Mouse (Mus musculus) left cerebral cortex, adult 2 months (tissue): ENCODE measurements around the gene Efcab7. TPM values are rescaled to one million over a fixed set of nuclear protein-coding genes. Genes with fewer than 3 reads are reported as not detected.

Source experiments
- DNase-seq, 2 experiments: peaks; one replicate each; pipeline ENCODE4 v3.0.0; 2021 to 2022; ENCODE audit warnings: low spot score in 2 of 2, mixed read lengths in 1 of 2; ENCODE audit errors: extremely low spot score in 1 of 2
- H3K27ac ChIP-seq: fragments of 200-600 bp; 2 replicates; pipeline ENCODE4 v1.8.1; 2022
- H3K4me3 ChIP-seq: fragments of 200-600 bp; 2 replicates; pipeline ENCODE4 v1.8.1; 2022
- CTCF ChIP-seq: fragments of 200-600 bp; IDR thresholded peaks from 2 replicates; pipeline ENCODE4 v1.8.1; 2022; ENCODE audit warnings: antibody characterized with exemption, mild to moderate bottlenecking, moderate library complexity
- intact Hi-C: fragments of 180-260 bp; cut with DNase I; formaldehyde crosslinking; loops from one replicate; pipeline ENCODE4 v1.15.1; 2025
- long read RNA-seq, 2 experiments: library from polyadenylated mRNA; stranded (forward); transcript quantifications; one replicate each; pipeline ENCODE4 v2.0.0; 2021; ENCODE audit warnings: borderline mapping rate in 2 of 2
- total RNA-seq, 2 experiments: library from RNA; stranded (reverse); gene quantifications; 2 replicates each; pipeline ENCODE4 v1.2.3; 2021

The Efcab7 gene
- total RNA-seq = 1 to 10 TPM; 4.7 to 5.7 TPM
- long read RNA-seq, experiment 1, partial matches to known transcripts = 0 of 2 reads
- long read RNA-seq, experiment 1, other reads (novel, unspliced or antisense) = 2 of 2 reads
- long read RNA-seq, experiment 2 = 0 reads

GRCm38 (mm10) chr4:99829094-99830073, at the start of gene Efcab7:
TSS of gene Efcab7 (plus strand) at chr4:99829198.
- peak within 1 kb of the TSS; percentile 99 for H3K27ac ChIP-seq
- intact Hi-C loops = loop anchor here (1.0 kb wide), 1 partner anchor 100 kb away; the partner anchor contains the start of genes Itgb3bp and Pgm1
- no peak; the same call in 1 of the 2 replicates for TF ChIP-seq CTCF
- peak; percentile 84 to 87 for DNase-seq
- peak within 1 kb of the TSS; percentile 74 for H3K4me3 ChIP-seq

GRCm38 (mm10) chr4:99792365-99792764, 36.6 kb upstream of the Efcab7 start:
- intact Hi-C loops = no loop called here
- TF ChIP-seq CTCF = no peak
- Histone ChIP-seq H3K27ac (no peak overlapping the region), H3K4me3 (no peak overlapping the region)
- DNase-seq = no peak

- no peak overlapping the region for H3K27ac ChIP-seq
- TF ChIP-seq CTCF = no peak
- no peak overlapping the region for H3K4me3 ChIP-seq
- intact Hi-C loops = no loop called here
- no peak for DNase-seq
These were observed 12.1 kb upstream of the Efcab7 start for GRCm38 (mm10) chr4:99816697-99817460.

GRCm38 (mm10) chr4:99828337-99828736, 661 bp upstream of the Efcab7 start:
- TF ChIP-seq CTCF = no peak
- no peak for DNase-seq
- Histone ChIP-seq H3K4me3 (peak overlapping the region; percentile 74), H3K27ac (no peak overlapping the region)
- intact Hi-C loops = no loop called here

- DNase-seq = no peak
- Histone ChIP-seq H3K4me3 (peak overlapping the region; percentile 74), H3K27ac (peak overlapping the region; percentile 99)
- intact Hi-C loops = loop anchor here (1.0 kb wide), 1 partner anchor 101 kb away; the partner anchor contains the start of genes Itgb3bp and Pgm1
- TF ChIP-seq CTCF = no peak
These were observed 282 bp upstream of the Efcab7 start for GRCm38 (mm10) chr4:99828739-99829093.

GRCm38 (mm10) chr4:99881882-99882281, 52.9 kb downstream of the Efcab7 start:
- Histone ChIP-seq H3K4me3 (no peak overlapping the region), H3K27ac (no peak overlapping the region)
- DNase-seq = peak; percentile 15 to 17
- TF ChIP-seq CTCF = peak; percentile 84
- intact Hi-C loops = no loop called here

GRCm38 (mm10) chr4:99882405-99882804, 53.4 kb downstream of the Efcab7 start:
- Histone ChIP-seq H3K4me3 (no peak overlapping the region), H3K27ac (no peak overlapping the region)
- DNase-seq = no peak
- intact Hi-C loops = no loop called here
- no peak for TF ChIP-seq CTCF

- intact Hi-C loops = no loop called here
- no peak overlapping the region for H3K4me3 ChIP-seq
- H3K27ac ChIP-seq = no peak overlapping the region
- peak; percentile 75 for TF ChIP-seq CTCF
- DNase-seq = no peak
These were observed 85.0 kb downstream of the Efcab7 start for GRCm38 (mm10) chr4:99913894-99914451.

GRCm38 (mm10) chr4:99926380-99926779, 97.4 kb downstream of the Efcab7 start:
- DNase-seq = no peak
- no peak for TF ChIP-seq CTCF

GRCm38 (mm10) chr4:99928521-99928920, 99.5 kb downstream of the Efcab7 start:
- no peak for TF ChIP-seq CTCF
- intact Hi-C loops = no loop called here
- H3K4me3 ChIP-seq = no peak overlapping the region; the same call in 1 of the 2 replicates
- no peak overlapping the region for H3K27ac ChIP-seq
- DNase-seq = no peak

More at GRCm38 (mm10) chr4:99926380-99926779, 97.4 kb downstream of the Efcab7 start:
- Histone ChIP-seq H3K27ac (no peak overlapping the region), H3K4me3 (no peak overlapping the region)
- intact Hi-C loops = no loop called here

- no peak for TF ChIP-seq CTCF
- DNase-seq = peak in 1 of 2 experiments; percentile 78
- peak within 1 kb of the TSS; percentile 85 for H3K27ac ChIP-seq
- H3K4me3 ChIP-seq = peak within 1 kb of the TSS; percentile 64
- intact Hi-C loops = loop anchor here (1.0 kb wide), 1 partner anchor 100 kb away; the partner anchor contains the start of gene Efcab7
These were observed 100.2 kb downstream of the Efcab7 start, which contains the start of gene Pgm1 for GRCm38 (mm10) chr4:99929149-99929612. TSS of gene Pgm1 (plus strand) at chr4:99929414.
